Mouse (Mus musculus) cerebellum, postnatal 10 days (tissue): ENCODE data around the gene Dapk2.

Source experiments
- DNase-seq, 2 experiments: peaks; one replicate each; pipeline ENCODE4 v3.0.0; 2021; ENCODE audit warnings: mixed read lengths in 2 of 2

The Dapk2 gene

DNA sequence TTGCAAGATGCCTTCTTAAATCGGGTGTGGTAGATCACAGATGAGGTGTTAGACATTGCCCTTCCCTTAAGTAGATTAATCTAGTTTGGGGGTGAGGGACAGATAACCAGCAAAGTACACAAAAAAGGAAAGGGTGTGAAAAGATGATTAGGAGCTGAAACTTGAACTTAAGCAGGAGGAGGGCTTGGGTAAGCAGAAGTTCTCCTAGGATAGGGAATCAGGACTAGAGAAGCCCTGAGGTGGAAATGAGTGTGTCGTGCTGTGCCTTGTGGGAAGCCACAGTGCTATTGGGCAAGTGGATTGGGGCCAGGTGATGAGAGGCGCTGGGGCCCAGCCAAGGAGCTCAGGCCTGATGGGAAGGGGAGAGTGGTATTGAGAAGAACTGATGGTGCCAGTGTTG is 36.0 kb downstream of the Dapk2 start:
- DNase-seq = peak; percentile 51 to 69

DNA sequence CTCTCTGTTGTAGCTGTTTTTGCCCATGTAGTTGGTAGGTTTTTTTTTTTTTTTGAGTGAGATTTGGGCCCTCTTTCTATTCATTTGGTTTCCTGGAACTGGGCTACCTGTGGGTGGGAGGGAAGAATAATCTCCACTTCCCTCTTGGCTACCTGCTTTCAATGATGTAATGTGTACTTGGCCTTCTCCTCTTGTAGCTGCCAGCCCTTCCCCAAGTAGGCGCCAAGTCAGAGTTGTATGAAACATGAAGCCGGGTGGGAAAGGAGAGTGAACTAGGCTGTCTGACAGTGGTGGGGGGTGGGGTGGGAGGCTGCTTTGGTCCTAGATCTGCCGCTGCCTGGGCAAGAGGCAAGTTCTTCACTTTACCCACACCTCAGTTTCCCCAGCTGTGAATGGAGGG is 38.5 kb downstream of the Dapk2 start:
- DNase-seq = no peak

DNA sequence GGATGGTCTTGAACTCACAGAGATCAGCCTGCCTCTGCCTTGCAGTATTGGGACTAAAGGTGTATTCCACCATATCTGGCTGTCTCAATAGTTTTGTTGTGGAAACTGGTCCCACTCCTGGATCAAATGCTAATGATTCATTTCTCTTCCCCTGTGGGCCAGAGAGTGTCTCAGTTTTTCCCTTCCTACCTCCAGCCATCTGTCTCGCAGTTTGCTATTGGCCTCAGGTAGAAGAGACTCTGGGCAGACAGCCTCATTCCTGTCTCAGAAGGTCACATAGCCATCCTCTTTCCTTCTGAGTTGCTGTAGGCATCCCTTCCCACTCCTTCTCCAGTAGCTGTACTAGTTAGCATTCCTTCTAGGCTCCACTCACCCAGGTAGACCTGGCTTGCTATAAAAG is 40.5 kb downstream of the Dapk2 start:
- peak in 1 of 2 experiments; percentile 23 for DNase-seq

DNA sequence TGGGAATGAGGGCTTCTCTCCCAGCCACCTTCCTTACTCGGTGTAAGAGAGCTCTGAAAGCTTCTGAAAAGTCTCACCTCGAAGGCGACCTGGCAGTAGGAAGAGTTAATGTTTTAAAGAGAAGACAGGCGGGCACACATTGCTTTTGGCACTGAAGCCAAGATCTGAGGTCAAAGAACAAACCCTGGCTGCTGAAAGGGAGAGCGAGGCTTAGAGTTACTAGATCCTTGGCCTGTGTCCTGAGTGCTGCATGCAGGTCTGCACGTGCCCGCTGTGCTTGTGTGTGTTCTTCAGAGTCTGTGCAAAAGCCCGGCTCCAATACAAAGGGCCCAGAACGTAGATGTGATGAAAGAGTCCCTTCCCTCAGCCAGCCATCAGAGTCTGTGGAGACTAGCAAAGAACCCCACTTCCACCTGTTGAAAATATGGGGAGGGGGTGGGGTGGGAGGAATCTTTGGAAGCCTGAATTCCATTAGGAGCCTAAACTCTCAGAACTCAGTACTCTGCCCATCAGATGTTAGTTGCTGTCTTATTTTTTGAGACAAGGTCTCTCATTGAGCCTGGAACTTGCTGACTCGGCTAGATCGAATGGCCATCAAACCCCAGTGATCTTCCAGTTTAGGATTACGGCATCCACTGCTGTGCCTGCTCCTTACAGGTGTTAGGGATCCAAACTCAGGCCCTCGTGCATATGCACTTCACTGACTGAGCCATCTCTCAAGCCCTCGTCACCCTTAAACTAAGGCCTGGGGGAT is 41.8 kb downstream of the Dapk2 start:
- no peak for DNase-seq

DNA sequence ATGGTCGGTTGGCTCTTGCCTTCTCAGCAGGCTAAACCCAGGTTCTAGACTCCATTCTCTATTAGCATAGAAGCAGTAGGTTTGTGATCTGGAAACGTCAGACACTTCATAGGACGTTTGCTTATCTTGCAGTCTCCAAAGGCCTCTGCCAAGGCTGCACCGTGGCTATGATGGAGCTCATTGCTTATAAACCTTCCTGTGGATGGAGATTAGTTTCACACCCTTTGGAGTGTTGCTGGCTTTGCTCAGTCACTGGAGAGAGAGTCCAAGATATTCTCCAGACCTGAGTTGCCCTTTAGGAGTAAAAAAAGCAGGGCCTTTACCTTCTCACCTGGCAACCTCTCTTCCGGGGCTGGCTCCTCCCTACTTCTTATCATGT is 42.4 kb downstream of the Dapk2 start:
- no peak for DNase-seq

DNA sequence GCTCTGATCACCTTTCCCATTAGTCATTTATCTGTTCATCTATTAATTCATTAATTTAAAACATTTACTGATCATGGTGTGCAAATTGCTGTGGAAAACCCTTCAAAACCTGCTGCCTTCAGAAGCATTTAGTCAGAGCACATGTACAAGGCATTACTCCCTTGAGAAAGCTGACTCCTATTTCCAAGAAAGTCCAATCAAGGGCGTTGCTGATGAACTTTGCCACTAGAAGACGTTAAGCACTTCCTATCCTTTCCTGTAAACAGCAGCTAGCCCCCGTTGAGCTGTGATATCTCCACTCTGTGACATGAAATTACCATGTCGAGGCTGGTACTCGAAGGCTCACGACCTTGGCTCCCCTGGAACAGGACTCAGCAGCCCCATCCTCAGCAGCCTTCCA is 43.6 kb downstream of the Dapk2 start:
- DNase-seq = no peak

DNA sequence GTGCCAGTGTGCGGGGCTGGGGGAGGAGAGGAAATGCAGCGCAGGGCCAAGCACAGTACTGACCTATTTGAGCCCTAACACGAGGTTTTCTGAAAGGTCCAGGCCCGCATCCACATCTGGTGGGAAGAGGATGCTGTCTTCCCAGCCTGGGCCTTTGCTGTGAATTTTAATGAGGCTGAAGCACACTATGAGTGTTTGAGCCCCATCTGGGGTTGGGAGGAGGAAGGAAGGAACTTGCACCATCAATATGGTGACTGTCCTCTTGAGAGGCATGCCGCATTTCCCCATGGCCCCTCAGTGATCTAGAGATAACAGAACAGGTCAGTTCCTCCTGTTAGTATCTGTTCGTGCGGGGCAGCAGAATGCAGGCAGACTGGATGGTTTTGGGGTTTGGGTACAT is 44.4 kb downstream of the Dapk2 start:
- no peak for DNase-seq

DNA sequence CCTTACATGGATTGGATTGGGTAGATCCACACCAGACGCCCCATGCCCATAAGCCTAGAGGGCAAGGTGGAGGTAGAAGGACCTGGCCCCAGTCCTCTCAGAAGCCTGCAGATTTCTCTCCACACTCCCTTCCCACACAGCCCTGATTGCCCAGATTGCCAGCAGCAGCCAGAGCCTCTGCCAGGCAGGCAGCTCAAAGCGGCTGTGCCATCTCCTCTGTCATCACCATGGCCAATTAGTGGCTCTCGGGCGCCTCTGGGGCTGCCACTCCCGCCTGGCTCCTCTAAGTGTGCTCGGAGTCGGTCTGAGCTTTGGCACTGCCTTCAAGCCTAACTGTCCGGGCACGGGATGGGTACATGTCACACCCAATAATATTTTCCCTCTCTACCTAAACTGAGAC is 47.7 kb downstream of the Dapk2 start:
- DNase-seq = peak; percentile 69 to 80

DNA sequence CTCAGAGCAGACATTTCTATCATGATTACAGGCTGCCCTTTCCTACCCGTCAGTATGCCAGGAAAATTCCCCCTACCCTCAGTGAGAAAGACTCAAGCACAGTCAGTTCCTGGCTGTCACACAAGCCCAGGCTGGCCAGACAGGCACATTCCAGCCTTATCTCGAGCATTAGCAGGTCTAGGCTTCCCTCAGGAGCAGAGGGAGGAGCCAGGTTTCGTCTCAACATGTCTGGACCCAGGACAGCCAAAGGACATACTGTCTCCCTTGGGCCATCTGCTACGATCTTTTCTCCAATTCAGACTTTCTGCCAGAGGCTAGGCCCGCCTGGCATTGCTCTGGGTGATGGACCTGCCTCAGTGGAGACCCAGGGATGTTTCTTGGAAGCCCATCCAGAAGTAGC is 48.8 kb downstream of the Dapk2 start:
- DNase-seq = peak; percentile 61 to 76

DNA sequence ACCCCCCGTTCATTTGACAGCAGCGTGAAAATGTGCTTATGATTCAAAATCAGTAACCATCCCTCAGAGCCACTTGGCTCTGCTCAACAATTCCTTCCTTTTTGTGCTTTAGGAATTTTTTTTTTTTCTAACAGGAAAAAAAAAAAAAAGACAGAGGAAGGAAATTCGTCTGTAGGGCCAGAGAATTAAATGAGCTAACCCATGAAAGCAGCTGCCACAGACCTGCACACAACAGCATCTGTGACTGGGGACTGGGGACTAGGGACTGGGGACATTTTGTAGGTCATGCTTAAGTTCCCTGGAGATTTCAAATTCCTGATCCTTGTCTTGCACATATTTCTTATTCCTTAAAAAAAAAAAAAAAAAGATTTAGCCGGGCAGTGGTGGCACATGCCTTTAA is 53.4 kb downstream of the Dapk2 start:
- no peak for DNase-seq

DNA sequence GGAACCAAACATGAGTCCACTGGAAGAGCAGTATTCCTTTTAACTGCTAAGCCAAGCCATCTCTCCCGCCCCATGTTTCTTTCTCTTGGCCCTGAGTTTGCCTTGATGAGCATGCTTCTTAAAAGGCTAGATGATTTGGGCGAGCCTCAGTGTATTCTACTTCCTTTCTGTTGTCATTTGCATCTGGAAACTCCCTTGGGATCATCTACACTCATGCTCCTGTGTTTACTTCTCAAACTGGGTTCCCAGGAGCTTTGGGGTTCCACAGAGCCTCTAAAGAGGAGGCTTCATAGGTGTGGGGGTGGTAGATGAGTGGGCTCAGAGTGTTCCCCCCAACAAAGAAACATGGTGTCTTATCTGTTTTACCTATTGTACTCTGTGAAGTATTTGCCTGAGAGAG is 54.1 kb downstream of the Dapk2 start:
- no peak for DNase-seq

DNA sequence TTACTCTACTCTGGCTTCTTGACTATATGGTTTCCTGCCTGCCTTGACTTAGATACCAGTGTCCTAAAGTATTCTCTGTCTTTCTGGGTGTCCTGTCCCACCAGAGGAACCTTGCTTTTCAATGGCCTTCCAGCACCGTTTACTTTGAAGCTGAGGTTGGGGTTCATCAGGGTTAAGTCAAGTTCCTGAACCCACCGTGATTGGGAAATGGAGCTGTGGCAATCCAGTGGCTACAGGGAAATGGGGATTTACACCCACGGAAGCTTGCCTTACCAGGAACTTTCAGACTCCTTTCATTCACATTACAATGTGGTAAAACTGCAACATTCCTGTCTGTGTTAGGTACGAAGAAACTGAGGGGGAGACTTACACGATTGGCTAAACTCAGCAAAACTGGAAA is 54.8 kb downstream of the Dapk2 start:
- no peak for DNase-seq

DNA sequence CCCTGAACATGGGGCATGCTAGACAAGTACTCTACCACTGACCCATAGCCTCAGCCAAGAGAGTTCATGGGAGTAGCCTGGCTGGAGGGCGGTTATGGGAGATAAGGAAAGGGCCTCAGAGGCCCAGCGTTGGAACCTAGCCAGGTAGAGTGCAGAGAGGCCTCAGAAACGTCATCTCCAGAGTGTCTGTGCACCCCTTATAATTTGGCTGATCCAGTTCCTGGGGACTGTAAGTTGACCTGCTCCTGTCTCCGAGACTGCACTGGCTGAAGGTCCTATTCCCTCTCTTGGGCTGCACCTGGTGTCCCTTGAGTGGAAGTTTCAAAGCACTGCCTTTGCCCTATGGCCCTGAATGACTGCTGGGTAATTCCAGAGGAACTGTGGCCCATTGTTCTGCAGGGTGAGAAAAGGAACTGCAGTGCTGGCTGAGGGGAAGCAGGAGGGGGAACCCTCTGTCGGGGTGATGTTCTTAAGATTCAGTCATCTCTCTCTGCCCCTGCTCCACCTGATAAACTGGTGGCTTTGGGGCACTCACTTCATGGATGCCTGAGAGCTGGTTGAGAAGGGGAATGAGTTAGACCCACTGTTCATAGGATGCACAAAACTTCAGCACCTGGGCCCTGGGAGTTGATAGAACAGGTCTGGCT is 55.5 kb downstream of the Dapk2 start:
- no peak for DNase-seq

DNA sequence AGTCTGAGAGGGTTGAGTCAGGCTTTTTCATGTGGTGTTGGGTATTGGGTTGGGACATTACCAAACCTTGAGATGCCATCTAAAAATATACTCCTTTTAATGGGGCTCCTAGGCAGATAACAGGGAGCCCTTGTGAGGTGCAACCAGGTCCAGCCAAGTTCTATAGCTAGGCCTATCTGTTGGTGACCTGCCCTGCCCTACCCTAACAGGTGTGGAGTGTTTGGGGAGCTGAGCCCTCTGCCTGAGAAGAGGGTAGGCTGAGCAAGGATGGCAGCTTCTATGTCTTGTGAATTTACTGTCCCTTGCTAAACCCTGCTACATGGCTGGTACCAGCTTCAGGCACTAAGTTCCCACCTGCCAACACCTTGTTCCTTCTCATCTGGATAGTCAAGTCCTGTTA is 57.5 kb downstream of the Dapk2 start:
- no peak for DNase-seq

DNA sequence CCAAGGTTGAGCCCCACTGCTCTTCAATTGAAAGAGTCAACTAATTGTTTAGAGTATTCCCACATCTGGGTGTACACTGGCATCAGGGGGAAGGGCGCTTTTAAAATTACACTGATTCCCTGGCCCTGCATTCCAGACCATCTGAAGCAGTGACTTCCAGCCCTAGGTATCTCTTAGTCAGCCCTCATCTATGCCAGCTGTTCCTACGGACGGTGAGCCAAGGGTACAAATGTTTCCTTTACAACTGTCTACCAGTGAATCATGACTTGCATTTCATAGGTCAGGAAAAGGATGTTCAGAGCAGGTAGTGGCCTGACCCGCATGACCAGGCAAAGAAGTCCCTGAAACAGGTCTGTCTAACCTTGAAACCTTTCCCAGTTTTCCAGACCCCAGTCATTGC is 59.9 kb downstream of the Dapk2 start:
- DNase-seq = no peak

DNA sequence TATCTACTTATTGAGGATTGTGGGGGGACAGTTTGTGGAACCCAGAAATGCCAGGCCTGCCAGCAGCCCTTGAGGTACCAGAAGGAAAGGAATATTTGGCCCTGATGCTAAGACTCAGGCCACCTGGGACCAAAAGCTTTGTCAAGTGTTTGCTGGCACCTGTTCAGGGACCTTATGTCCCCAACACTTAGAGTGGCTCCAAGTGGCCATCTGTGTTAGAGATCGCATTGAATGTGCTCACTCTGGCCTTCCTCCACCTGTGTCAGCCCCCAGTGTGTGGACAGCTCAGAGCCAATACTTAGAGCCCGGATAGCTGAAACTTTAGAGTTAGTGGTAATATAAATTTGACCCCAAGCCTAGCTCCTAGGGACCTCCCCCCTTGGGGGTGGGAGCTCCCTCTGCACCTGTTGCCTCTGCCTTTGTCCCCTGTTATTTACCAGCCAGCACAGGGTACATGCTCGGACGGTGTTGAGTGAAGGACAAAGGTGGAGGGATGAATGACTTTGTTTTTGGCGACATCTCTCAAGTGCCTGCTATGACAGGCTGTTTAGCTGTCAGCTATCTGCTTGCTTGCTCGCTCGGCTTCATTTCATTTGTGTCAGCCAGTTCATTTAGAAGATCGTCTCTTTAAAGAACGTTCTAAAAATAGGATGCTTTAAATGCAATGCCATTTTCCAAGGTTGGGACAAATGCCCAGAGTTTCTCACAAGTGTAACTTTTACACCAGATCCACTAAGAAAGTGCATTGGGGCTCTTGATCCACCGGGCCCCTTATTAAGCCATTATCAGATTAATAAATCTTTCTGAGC is 61.1 kb downstream of the Dapk2 start:
- peak; percentile 74 to 82 for DNase-seq

DNA sequence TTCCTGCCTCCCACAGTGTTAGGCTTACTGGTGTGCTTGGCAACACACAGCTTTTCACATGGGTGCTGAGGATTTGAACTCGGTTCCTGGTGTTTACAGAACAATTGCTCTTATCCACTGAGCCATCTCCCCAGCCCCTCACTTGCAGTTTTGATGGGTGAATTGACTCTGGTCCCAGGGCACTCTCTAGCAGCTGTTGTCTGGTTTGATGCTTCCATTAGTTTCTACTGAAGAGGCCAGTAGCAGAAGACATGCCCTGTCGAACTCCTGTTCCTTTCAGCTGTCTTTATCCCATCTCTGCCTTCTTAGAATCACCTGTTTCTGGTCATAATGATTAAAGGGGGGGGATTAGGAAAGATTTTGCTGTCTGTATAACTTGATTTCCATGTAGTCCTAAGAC is 65.8 kb downstream of the Dapk2 start:
- DNase-seq = no peak

DNA sequence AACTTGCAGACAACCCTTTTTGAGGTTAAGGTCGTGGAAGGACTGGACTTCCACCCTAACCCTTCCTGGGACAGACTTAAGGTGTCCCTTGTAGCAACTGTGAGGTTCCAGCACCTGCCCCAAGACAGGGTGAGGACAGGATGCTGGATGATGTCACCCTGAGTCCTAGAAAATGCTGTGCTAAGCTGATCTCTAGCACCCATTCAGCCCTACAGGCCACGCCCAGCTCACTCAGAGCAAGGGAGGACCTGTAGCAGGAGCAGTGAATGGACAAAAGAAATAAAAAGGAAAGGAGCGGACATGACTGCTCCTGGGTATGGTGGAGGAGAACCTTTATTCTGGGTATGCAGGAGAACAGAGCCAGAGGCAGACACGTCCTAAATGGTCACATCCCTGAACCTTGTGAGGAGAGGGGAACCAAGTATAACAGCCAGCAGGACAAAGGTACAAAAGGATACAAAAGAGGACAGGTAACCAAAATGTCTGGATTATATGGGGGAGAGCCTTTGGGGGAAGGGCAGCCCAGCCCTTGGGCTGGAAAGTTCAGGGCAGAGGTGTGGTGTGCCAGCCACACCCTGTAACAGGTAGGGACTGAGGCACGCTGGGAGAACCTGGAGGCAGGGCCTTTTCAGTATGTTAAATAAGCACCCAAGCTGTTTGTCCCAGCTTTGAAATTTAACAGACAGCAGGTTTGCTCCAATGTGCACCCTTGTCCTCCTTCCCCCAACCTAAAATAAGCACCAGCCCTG is 67.9 kb downstream of the Dapk2 start:
- no peak for DNase-seq

DNA sequence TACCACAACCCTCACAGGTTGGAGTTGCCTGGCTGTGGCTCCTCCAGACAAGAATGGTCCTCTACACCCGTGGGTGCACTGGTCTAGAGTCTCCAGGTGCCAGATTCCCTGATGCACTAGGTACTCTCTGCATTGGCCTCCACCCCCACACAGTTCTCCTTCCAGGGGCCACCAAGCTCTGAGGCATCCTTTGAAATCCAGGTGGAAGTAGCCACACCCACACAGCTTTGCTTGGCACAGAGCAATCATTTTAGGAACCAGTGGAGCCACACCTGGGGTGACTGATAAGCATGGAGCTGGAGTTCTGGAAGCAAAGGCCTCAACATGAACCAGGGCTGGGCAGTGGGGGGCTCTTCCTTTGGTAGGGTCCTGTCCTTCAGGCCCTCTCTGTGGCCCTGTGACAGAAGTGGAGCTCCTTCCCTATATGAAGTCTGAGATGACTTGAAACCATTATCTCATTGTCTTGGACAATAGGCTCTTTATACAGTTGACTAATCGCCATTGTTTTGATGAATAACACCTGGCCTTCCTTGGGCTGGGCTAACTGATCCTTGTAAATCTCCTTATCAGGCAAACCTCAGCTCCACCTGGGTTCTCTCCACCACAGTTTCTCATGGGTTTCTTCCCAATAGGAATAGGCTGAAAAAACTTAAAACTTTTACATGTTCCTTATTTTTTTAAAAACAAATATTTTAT is 70.6 kb downstream of the Dapk2 start:
- DNase-seq = no peak

DNA sequence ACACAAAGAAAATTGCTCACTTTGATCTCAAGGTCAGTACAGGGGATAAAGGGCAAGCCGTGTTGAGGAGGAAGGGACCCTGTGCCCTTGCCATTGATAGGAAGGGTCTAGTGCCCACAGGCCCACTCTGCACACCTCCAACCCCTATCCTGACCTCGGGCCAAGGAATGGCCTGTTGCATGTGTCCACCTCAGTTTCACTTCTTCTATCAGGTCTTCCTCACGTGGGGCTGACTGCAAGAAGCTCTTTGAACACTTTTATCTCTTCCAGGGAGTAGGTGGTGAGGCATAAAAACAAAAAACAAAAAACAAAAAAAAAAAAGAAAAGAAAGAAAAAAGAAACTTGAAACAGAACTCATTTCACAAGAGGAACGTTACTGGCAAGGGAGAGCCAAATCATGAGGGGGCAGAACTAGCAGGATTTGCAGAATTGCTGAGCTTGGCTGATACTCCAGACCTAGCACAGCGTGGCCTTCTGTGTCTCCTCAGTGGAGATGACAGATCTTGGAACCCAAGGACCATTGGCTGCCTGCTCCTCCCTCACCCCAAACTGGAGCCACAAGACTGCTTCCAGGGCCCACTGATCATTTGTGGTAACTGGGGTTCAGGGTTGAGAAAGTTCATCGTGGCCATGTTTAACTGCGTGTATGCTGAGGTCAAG is 73.9 kb downstream of the Dapk2 start:
- peak; percentile 22 to 34 for DNase-seq

DNA sequence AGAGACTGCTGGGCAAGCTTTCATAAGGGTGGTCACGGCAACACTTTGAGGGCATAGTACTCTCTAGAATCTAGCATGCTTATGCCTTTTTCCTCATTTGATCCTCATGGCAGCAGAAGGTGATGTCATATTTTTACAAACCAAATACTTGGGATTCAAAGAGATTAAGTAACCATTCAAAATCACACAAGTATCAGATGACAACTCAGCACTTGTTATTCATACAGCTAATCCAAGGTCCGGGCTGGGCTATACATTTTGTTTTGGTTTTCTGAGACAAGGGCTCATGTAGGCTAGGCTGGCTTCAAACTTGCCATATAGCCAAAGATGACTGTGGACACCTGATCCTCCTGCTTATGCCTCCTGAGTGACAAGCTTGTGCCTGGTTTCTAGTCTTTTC is 78.6 kb downstream of the Dapk2 start:
- no peak for DNase-seq

DNA sequence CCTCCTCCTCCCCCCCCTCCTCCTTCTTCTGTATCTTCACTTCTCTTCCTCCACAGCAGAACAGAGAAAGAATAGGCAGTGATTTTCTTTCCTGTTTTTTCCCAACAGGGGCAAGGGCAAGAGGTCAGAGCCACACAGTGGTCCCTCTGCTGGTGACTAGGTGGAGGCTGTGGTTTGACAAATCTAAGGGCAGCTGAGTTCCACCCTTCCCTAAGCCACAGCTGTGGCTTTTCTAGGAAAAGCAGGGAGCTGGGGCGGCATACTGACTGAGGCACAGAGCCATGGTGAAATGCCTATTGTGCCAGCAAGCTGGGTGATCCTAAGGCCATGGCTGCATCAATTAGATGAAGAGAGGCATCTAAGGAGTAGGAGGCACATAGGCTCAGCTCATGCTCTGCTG is 79.7 kb downstream of the Dapk2 start:
- DNase-seq = no peak
